Mouse (Mus musculus) liver, adult 2 months (tissue): ENCODE results near the gene Lpcat1.

ENCODE experiments used
- CTCF ChIP-seq: fragments of 200-500 bp; IDR thresholded peaks from 2 replicates; pipeline ENCODE4 v1.5.1; 2011; ENCODE audit warnings: low read depth, low read length, control low read depth
- POLR2A ChIP-seq: fragments of 200-500 bp; IDR thresholded peaks from 2 replicates; pipeline ENCODE4 v1.6.1; 2011; ENCODE audit warnings: low read length, control low read depth; ENCODE audit not compliant: insufficient read depth; ENCODE audit errors: extremely low read depth

DNA sequence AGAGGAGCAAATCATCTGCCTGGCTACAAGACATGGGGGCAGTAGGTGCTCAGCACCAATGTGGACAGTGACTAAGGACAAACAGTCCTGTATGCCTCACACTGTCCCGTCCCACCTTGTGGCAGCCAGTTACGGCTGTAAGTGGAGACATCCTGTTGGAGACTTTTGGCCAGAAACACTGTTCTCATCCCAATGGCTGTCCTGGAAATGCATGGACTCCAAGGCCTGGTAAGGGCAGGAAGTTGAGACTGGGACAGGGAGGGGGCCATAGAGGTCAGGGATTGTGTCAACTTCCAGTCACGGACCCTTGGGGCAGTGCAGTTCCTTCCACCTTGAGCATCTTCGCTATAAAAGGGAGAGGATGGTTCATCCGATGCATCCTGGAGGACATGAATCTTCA, 24.6 kb upstream of the Lpcat1 start:
- TF ChIP-seq CTCF = no peak
- no peak for TF ChIP-seq POLR2A
